Mouse (Mus musculus) heart, adult 2 months (tissue): ENCODE measurements around the gene Adgre1.

Source experiments
- CTCF ChIP-seq: fragments of 200-600 bp; IDR thresholded peaks from 2 replicates; pipeline ENCODE4 v1.8.1; 2022; ENCODE audit warnings: antibody characterized with exemption, mild to moderate bottlenecking, moderate library complexity
- EP300 ChIP-seq: fragments of 200-500 bp; IDR thresholded peaks from 2 replicates; pipeline ENCODE4 v1.6.1; 2011; ENCODE audit warnings: low read depth, low read length, control low read depth; ENCODE audit not compliant: insufficient read depth
- POLR2A ChIP-seq: fragments of 200-500 bp; IDR thresholded peaks from 2 replicates; pipeline ENCODE4 v1.6.1; 2011; ENCODE audit warnings: mild to moderate bottlenecking, low read depth, low read length, control low read depth; ENCODE audit not compliant: insufficient read depth

DNA sequence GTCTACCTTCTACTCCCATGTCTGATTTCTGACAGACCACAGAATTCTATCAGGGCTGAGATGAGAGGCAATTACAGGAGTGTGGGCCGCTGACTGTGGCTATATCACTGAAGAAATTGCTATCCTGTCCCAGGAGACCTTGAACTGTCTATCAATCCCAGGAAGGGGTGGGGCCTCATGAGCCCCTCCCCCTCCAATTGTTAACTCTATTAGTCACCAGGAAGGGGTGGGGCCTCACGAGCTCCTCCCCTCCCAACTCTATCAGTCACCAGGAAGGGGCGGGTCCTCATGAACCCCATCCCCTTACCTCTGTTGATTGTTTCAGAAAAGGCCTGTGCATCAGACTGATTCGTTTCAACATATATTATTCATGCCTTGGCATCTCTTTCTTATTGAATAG, 26.2 kb upstream of the Adgre1 start:
- TF ChIP-seq CTCF (no peak), EP300 (no peak), POLR2A (no peak)
